11 mouse cellular contexts compared by ENCODE assay signal in the genomic region with DNA sequence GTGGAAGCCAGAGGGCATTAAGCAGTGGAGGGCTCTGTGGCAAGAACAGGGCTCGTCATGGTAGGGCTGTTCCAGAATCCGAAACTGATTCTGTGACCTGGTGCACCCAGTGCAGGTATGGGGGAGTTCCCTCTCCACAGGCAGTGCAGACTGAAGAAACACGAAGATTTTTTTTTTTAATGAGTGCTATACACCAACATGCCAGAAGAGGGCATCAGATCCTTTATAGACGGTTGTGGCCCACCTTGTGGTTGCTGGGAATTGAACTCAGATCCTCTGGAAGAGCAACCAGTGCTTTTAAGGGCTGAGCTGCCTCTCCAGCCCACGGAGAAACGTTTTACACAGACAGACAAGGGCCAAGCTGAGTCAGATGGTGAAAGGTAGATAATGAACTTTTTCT.
DNase-seq lines count a peak whose midpoint lies in the region; ATAC-seq and TF ChIP-seq lines count a peak whose summit lies in the region.
"Had no signal": no experiment of that assay in that cellular context is flagged by ENCODE, and none has a peak within 500 bp of the region (broad histone marks: within the 10 kb centered on the region; RNA-seq: fewer than 3 reads in every experiment).

No protein-coding gene starts in this region.

- H3K4me3 ChIP-seq in intestine, postnatal 0 days (ENCODE audit: low read depth, low read length), result no peak overlapping the region
- no peak overlapping the region for H3K4me3 ChIP-seq in intestine, embryonic 15.5 days (replicated peaks)
- H3K4me3 ChIP-seq: limb, embryonic 12.5 days had no signal

- TF ChIP-seq CTCF in intestine, postnatal 0 days (IDR thresholded peaks at IDR 0.05; ENCODE audit: low read depth), result peak; percentile 53
- 0 out of 2 replicates have a peak, but pooled peaks have one; percentile 11 for TF ChIP-seq CTCF in brain, embryonic 14.5 days (IDR thresholded peaks at IDR 0.05; ENCODE audit: borderline replicate concordance, extremely low read depth, insufficient read depth, insufficient read length)

- no peak overlapping the region for H3K9ac ChIP-seq in intestine, postnatal 0 days (ENCODE audit: low read depth, low read length)
- H3K9ac ChIP-seq in intestine, embryonic 15.5 days, result no peak overlapping the region
- H3K9ac ChIP-seq: limb, embryonic 12.5 days had no signal

- no peak overlapping the region for H3K4me2 ChIP-seq in intestine, postnatal 0 days (replicated peaks; ENCODE audit: low read depth)
- H3K4me2 ChIP-seq in intestine, embryonic 15.5 days (replicated peaks), result no peak overlapping the region
- H3K4me2 ChIP-seq: limb, embryonic 12.5 days had no signal

- no peaks in the 10 kb centered on the region for H3K36me3 ChIP-seq in intestine, postnatal 0 days (ENCODE audit: control insufficient read depth, insufficient read depth)
- H3K36me3 ChIP-seq in intestine, embryonic 15.5 days, result no peaks in the 10 kb centered on the region
- H3K36me3 ChIP-seq: limb, embryonic 12.5 days had no signal

- H3K4me1 ChIP-seq in intestine, postnatal 0 days (replicated peaks; ENCODE audit: control insufficient read depth, insufficient read depth, low read length), result no peaks in the 10 kb centered on the region
- no peaks in the 10 kb centered on the region for H3K4me1 ChIP-seq in intestine, embryonic 15.5 days (replicated peaks)

- DNase-seq in retina, embryonic 14.5 days (ENCODE audit: low spot score), result peak; percentile 17
- no peak for DNase-seq in retina, postnatal 1 day
- no peak for DNase-seq in brain, embryonic 14.5 days (ENCODE audit: low read depth)
- DNase-seq in adrenal gland, postnatal 36 days, result no peak
- DNase-seq: cerebellum, adult 18-20 months; gastrocnemius, postnatal 14 days had no signal

- H3K27me3 ChIP-seq in intestine, postnatal 0 days (replicated peaks; ENCODE audit: control insufficient read depth, insufficient read depth, low read length), result no peaks in the 10 kb centered on the region
- no peaks in the 10 kb centered on the region for H3K27me3 ChIP-seq in intestine, embryonic 15.5 days (replicated peaks)

- H3K27ac ChIP-seq in intestine, postnatal 0 days (ENCODE audit: low read depth, low read length), result no peak overlapping the region
- no peak overlapping the region for H3K27ac ChIP-seq in intestine, embryonic 15.5 days
- H3K27ac ChIP-seq: limb, embryonic 12.5 days had no signal

- H3K9me3 ChIP-seq in intestine, postnatal 0 days (ENCODE audit: control insufficient read depth), result no peaks in the 10 kb centered on the region
- no peaks in the 10 kb centered on the region for H3K9me3 ChIP-seq in intestine, embryonic 15.5 days

- TF ChIP-seq POLR2A in brain, embryonic 14.5 days (IDR thresholded peaks at IDR 0.05; ENCODE audit: borderline replicate concordance, extremely low read depth, insufficient read depth, insufficient read length, poor library complexity, severe bottlenecking), result no peak

- no peak for ATAC-seq in intestine, postnatal 0 days
- ATAC-seq in intestine, embryonic 15.5 days, result no peak
- no peak for ATAC-seq in activated CD4-positive, CD25-positive, alpha-beta regulatory T cell, adult 4 months
- ATAC-seq: intestine, embryonic 16.5 days had no signal

- 69% methylated on average over 6 of the region's 6 CpGs for WGBS in intestine, postnatal 0 days
- WGBS in intestine, embryonic 15.5 days, result 70% methylated on average over 6 of the region's 6 CpGs
